Mouse (Mus musculus) testis, adult 2 months (tissue): ENCODE measurements at regions not wholly inside any gene's neighbourhood (a gene's known extent, or its start where the extent isn't known, plus 50 kb on each side); places are given as distances from the start of the nearest gene placed in this dataset.

Experiments used
- H3K27ac ChIP-seq: fragments of 200-500 bp; 2 replicates; pipeline ENCODE4 v1.5.1; 2012; ENCODE audit warnings: low read depth, low read length; ENCODE audit not compliant: control insufficient read depth, insufficient read depth
- H3K27me3 ChIP-seq: fragments of 200-500 bp; 2 replicates; pipeline ENCODE4 v1.6.1; 2012; ENCODE audit warnings: mild to moderate bottlenecking, low read length, moderate library complexity; ENCODE audit not compliant: control insufficient read depth, insufficient read depth
- H3K36me3 ChIP-seq: fragments of 200-500 bp; 2 replicates; pipeline ENCODE4 v1.6.1; 2012; ENCODE audit warnings: mild to moderate bottlenecking, low read length; ENCODE audit not compliant: control insufficient read depth, insufficient read depth
- H3K4me1 ChIP-seq: fragments of 200-500 bp; 2 replicates; pipeline ENCODE4 v1.6.1; 2012; ENCODE audit warnings: low read length; ENCODE audit not compliant: control insufficient read depth, insufficient read depth
- H3K4me3 ChIP-seq: fragments of 200-500 bp; 2 replicates; pipeline ENCODE4 v1.5.1; 2012; ENCODE audit warnings: low read depth, mild to moderate bottlenecking, low read length, moderate library complexity, mixed read lengths; ENCODE audit not compliant: control insufficient read depth
- CTCF ChIP-seq: fragments of 200-500 bp; IDR thresholded peaks from 2 replicates; pipeline ENCODE4 v1.5.1; 2012; ENCODE audit warnings: low read depth, mild to moderate bottlenecking, inconsistent platforms, low read length, moderate library complexity; ENCODE audit not compliant: control insufficient read depth, insufficient read depth, insufficient replicate concordance
- POLR2A ChIP-seq: fragments of 200-500 bp; IDR thresholded peaks from 2 replicates; pipeline ENCODE4 v1.6.1; 2012; ENCODE audit warnings: low read depth, mild to moderate bottlenecking, inconsistent platforms, low read length, moderate library complexity; ENCODE audit not compliant: control insufficient read depth

- TF ChIP-seq POLR2A: no peak
- no peak for TF ChIP-seq CTCF
- no peak overlapping the region for H3K4me3 ChIP-seq
- no peaks in the 10 kb centered on the region for H3K36me3 ChIP-seq
- H3K27me3 ChIP-seq: no peaks in the 10 kb centered on the region
- no peaks in the 10 kb centered on the region for H3K4me1 ChIP-seq
- H3K27ac ChIP-seq: no peak overlapping the region
Measured at GRCm38 (mm10) chrX:167098914-167099313, 110.2 kb downstream of the Tmsb4x start.

GRCm38 (mm10) chrX:167091841-167092240 is 117.3 kb downstream of the Tmsb4x start:
- no peaks in the 10 kb centered on the region for H3K4me1 ChIP-seq
- no peak overlapping the region for H3K4me3 ChIP-seq
- no peak overlapping the region for H3K27ac ChIP-seq
- no peaks in the 10 kb centered on the region for H3K36me3 ChIP-seq
- H3K27me3 ChIP-seq: no peaks in the 10 kb centered on the region
- TF ChIP-seq POLR2A: no peak
- TF ChIP-seq CTCF: no peak

- H3K4me3 ChIP-seq: no peak overlapping the region
- H3K27ac ChIP-seq: no peak overlapping the region
- H3K4me1 ChIP-seq: no peaks in the 10 kb centered on the region
- no peaks in the 10 kb centered on the region for H3K27me3 ChIP-seq
- no peaks in the 10 kb centered on the region for H3K36me3 ChIP-seq
- TF ChIP-seq POLR2A: no peak
- no peak for TF ChIP-seq CTCF
Measured at GRCm38 (mm10) chrX:167088930-167089329, 120.2 kb downstream of the Tmsb4x start.

GRCm38 (mm10) chrX:167088438-167088837 is 120.7 kb downstream of the Tmsb4x start:
- Histone ChIP-seq H3K4me1 (no peaks in the 10 kb centered on the region), H3K4me3 (no peak overlapping the region), H3K27me3 (no peaks in the 10 kb centered on the region), H3K27ac (no peak overlapping the region), H3K36me3 (no peaks in the 10 kb centered on the region)
- TF ChIP-seq POLR2A (no peak), CTCF (no peak)

GRCm38 (mm10) chrX:167080821-167081220 is 128.3 kb downstream of the Tmsb4x start:
- Histone ChIP-seq H3K27me3 (no peaks in the 10 kb centered on the region), H3K27ac (no peak overlapping the region), H3K36me3 (no peaks in the 10 kb centered on the region), H3K4me1 (no peaks in the 10 kb centered on the region), H3K4me3 (no peak overlapping the region)
- TF ChIP-seq CTCF (no peak), POLR2A (no peak)

- Histone ChIP-seq H3K4me3 (no peak overlapping the region), H3K27ac (no peak overlapping the region), H3K27me3 (no peaks in the 10 kb centered on the region), H3K4me1 (no peaks in the 10 kb centered on the region), H3K36me3 (no peaks in the 10 kb centered on the region)
- TF ChIP-seq CTCF (no peak), POLR2A (no peak)
Measured at GRCm38 (mm10) chrX:167069075-167069474, 140.0 kb downstream of the Tmsb4x start.

GRCm38 (mm10) chrX:167067918-167068317 is 141.2 kb downstream of the Tmsb4x start:
- Histone ChIP-seq H3K4me3 (no peak overlapping the region), H3K36me3 (no peaks in the 10 kb centered on the region), H3K27ac (no peak overlapping the region), H3K27me3 (no peaks in the 10 kb centered on the region), H3K4me1 (no peaks in the 10 kb centered on the region)
- TF ChIP-seq CTCF (no peak), POLR2A (no peak)

GRCm38 (mm10) chrX:167063881-167064280 is 145.2 kb downstream of the Tmsb4x start:
- Histone ChIP-seq H3K36me3 (no peaks in the 10 kb centered on the region), H3K4me3 (no peak overlapping the region), H3K27ac (no peak overlapping the region), H3K27me3 (no peaks in the 10 kb centered on the region), H3K4me1 (no peaks in the 10 kb centered on the region)
- TF ChIP-seq POLR2A (no peak), CTCF (no peak)
